Mouse (Mus musculus): ENCODE data around the gene Nde1. TPM values are rescaled to one million over a fixed set of nuclear protein-coding genes. Genes with fewer than 3 reads are reported as not detected.
"Not testable (repeated sequence)": the region's sequence is repeated elsewhere in the genome, so short reads cannot be mapped to it uniquely, and the experiment has no call there.

Gene Nde1
- total RNA-seq (2021) (10 to 100 TPM; 35.8 to 45.5 TPM), polyA plus RNA-seq (2012; rRNA removed) (36.3 and 39.3 TPM in 2 replicates)
- long read RNA-seq, transcript Nde1-201 (9 exons, 2,287 nt), result major isoform, 24 of 30 reads
- long read RNA-seq, partial matches to known transcripts, result 1 of 30 reads
- long read RNA-seq, other reads (novel, unspliced or antisense), result 4 of 30 reads

DNA sequence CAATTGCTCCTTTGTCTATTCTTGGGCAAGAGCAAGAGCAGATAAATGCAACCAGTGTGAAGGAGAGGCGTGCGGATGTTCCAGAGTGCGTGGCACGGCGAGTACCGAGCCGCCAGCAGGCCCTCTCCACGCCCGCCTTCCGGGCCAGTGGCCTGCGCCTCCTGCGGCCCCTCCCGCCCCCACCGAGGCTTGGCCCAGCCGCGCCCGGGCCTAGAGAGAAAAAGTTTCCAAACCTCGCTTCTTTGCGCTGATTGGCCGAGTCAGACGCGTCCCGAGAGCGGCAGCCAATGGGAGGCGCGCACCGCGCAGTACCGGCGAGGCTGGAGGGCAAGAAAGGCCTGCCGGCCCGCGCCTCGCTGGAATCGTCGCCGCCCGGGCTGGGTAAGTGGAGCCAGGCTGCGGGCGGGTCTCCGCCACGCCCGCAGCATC, at the start of gene Nde1, which contains the start of gene Marf1:
Nde1 (plus strand) TSS at position 288 of the 429 bp plus-strand sequence.
Marf1 (minus strand) TSS at position 364 of the 429 bp plus-strand sequence.
- DNase-seq, result peak; percentile 98

DNA sequence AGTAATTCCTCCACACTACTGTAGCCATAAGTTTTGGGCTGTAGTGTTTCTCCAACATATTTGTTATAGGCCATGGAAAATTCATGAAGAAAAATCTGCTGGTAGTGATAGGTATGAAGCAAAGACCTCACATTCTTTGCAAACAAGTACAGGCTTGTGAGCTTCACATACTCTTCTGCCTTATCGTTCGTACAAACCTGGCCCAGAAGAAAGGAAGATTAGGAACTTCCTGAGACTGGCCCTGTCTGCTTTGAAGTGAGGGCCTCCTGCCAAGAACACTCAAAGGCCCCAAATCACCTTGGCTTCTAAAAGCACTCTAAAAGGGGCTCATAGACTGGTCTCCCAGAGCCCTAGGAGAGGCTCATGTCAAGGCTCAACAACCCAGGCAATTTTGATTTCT, 45.8 kb upstream of the Nde1 start:
- no peak for DNase-seq

- no peak for DNase-seq
Measured at GRCm38 (mm10) chr16:14120941-14121340, 42.1 kb upstream of the Nde1 start.

DNA sequence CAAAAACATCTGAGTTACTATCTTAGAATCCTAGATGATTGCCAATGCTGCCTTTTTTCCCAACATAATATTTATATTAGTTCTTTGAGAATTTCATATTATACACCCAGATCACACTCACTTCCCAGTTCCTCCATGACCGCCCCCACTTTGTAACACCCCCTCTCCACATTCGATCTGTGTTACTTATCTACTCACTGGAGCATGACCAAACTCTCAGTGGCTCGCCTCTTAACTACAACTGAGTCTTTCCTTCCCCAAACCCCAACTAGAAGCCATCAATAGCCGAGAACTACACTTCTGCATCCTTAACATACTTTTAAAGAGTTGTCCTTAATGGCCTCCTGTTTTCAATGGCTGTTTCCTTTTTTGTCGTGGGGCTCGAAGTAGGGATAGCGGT, 41.5 kb upstream of the Nde1 start:
- DNase-seq, result no peak

- no peak for DNase-seq
Measured at GRCm38 (mm10) chr16:14122586-14122985, 40.5 kb upstream of the Nde1 start.

GRCm38 (mm10) chr16:14123901-14124300, 39.2 kb upstream of the Nde1 start:
- no peak for DNase-seq

- peak; percentile 86 for DNase-seq
Measured at GRCm38 (mm10) chr16:14124709-14125108, 38.4 kb upstream of the Nde1 start.

DNA sequence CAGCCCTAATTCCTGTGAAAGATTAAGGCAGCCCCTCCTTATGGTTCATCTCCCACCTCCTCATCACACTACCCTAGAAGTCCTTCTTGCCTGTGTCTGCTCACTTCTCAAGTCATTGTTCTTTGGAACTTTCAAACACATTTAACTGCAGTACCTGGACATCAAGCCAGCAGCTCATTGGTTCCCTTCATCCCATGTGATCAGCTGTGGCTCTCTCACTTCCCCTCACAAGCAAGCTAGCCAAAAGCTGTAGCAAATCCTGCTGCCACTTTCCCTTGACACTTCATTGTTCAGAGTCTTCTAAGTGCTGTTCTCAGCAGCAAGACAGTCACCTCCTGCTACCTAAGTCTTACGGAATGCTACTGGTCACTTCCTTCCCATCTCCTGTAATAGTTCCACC, 37.8 kb upstream of the Nde1 start:
- DNase-seq, result no peak

- no peak for DNase-seq
Measured at GRCm38 (mm10) chr16:14128977-14129376, 34.1 kb upstream of the Nde1 start.

DNA sequence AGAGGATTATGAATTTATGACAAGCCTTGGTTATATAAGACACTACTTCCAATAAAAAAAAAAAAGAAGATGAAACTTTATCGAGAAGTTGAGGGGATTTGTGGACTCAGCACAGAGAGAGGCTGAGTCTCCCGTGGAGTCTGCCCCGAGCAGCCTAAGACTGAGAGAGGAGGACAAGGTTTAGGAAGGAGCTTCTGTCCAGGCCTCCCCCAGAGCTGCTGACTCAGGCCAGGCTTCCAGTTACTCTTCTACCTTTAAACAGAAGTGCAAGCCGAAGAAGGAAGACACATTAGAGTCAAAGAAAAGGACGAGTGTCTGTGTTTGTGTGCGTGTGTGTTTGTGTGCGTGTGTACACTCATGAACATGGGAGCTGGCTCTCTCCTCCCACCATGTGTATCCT, 32.3 kb upstream of the Nde1 start:
- no peak for DNase-seq

DNA sequence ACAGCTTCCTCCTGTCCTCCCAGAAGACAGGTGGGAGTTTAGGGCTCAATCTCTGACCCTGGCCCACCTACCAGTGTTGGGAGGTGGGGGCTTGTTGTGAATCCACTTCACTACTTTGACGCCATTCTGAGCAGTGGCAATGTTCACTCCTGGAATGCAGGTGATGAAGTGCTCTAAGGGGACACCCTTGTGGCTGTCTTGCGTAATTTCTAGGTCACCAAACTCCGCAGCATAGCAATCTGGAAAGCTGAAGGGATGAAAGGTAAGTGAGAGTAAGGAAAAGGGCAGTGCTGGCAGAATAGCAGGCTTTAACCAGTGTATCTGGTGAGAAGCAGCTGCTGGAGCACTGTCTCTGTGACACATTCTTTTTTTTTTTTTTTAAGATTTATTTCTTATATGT, 31.7 kb upstream of the Nde1 start:
- no peak for DNase-seq

DNA sequence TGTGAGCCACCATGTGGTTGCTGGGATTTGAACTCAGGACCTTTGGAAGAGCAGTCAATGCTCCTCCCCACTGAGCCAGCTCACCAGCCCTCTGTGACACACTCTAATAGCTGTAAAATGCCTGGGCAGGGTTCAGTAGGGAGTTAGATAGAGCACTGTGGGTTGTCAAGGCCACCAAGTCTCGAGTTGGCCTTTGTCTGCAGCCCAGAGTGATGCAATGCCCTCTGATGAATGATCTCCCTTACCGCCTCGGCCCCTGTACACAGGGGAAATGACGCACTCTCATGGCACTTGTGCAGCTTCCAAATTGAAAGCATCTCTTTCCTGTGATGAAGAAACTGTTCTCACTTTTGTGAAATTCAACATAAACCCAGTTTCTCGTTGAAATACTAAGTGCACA, 31.2 kb upstream of the Nde1 start:
- DNase-seq, result peak; percentile 92

DNA sequence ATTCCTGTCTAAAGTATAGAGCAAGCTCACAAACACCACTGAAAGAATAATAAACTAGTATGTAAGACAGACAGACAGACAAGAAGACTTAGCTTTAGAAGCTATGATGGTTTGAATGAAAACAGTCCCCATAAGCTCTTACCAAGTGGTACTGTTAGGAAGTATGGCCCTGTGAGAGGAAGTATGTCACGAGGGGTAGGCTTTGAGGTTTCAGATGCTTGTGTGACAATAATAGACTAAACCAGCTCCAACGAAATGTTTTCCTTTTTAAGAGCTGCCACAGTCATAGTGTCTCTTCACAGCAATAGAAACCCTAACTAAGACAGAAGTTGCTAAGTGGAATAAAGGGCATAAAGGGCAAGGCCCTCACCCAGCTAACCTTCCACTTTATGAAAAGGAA, 28.1 kb upstream of the Nde1 start:
- DNase-seq, result no peak

DNA sequence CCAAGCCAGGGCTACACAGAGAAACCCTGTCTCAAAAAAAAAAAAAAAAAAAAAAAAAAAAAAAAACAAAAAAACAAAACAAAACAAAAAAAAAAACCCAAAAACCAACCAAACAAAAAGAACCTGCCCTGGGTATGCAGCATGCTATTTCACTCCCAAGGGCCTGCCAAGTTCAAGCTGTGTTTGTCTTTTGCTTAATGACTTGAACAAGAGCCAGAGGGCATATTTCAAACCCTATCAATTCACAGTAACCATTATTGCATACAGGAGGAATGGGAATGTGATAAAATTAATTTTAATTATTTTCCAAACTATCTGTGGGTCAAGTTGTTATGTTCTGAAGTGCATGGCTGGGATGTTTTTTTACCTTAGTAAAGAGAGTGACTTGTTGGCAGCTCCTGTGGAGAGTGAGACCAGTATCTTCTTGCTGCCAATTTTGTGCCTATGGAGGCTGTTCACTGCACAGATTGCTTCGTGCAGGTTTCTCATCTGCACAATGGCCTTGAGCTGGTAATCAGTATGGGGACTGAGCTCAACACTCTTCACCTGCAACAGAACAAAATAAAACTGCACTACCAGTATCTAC, 25.0 kb upstream of the Nde1 start:
- DNase-seq, result no peak

DNA sequence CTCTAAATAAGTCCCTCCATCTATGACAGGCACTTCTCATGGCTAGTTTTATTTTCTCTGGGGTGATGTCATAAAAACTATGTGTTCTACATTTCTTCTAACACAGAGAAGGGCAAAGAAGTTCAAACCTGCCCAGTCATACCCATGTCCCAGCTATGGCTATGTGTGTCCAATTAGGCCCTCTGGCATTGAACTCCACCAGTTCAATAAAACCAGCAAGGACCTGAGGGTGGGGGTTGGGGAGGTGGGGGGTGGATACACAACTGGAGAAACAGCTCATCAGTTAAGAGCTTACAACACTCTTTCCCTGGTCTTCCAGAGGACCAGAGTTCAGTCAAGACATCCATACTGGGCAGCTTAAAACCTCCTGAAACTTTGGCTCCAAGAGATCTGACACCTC, 24.0 kb upstream of the Nde1 start:
- DNase-seq, result no peak

DNA sequence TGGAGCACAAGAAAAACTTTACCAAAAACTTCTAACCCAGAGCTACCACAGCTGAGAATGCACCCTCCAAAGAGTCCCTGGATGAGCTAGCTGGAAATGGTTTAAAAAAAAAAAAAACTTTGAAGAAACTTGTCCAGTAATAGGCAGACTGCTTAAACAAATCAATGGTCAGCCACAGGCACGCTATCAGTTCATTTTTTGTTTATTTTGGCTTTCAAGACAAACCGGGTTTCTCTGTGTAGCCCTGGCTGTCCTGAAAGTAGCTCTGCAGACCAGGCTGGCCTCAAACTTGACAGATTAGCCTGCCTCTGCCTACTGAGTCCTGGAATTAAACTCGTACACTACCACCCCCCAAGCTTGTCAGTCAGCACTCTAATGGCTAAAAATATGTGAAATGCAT, 19.8 kb upstream of the Nde1 start:
- DNase-seq, result no peak

GRCm38 (mm10) chr16:14147712-14148111, 15.4 kb upstream of the Nde1 start:
- DNase-seq, result no peak

GRCm38 (mm10) chr16:14151718-14152117, 11.4 kb upstream of the Nde1 start:
- DNase-seq, result no peak

GRCm38 (mm10) chr16:14155638-14156037, 7.4 kb upstream of the Nde1 start:
- DNase-seq, result not testable (repeated sequence)

GRCm38 (mm10) chr16:14156312-14156711, 6.8 kb upstream of the Nde1 start:
- DNase-seq, result peak; percentile 50

- DNase-seq, result no peak
Measured at GRCm38 (mm10) chr16:14158536-14158935, 4.5 kb upstream of the Nde1 start.

- peak; percentile 100 for DNase-seq
Measured at GRCm38 (mm10) chr16:14158936-14159745, 3.9 kb upstream of the Nde1 start.

- DNase-seq, result peak; percentile 77
Measured at GRCm38 (mm10) chr16:14159746-14160131, 3.3 kb upstream of the Nde1 start.
